Mouse (Mus musculus) C2C12 (cell line): ENCODE measurements around the gene Serpinb3b. TPM values are rescaled to one million over a fixed set of nuclear protein-coding genes. Genes with fewer than 3 reads are reported as not detected.
"Not testable (repeated sequence)": the region's sequence is repeated elsewhere in the genome, so short reads cannot be mapped to it uniquely, and the experiment has no call there.

Experiments
- H3K27me3 ChIP-seq: one replicate; pipeline ENCODE4 v1.6.1; 2011; ENCODE audit not compliant: control insufficient read depth, insufficient read depth, insufficient read length
- H3K36me3 ChIP-seq: one replicate; pipeline ENCODE4 v1.6.1; 2011; ENCODE audit not compliant: control insufficient read depth, insufficient read depth
- H3K4me3 ChIP-seq: one replicate; pipeline ENCODE4 v1.5.1; 2011; ENCODE audit warnings: mild to moderate bottlenecking, control low read depth; ENCODE audit not compliant: poor library complexity, insufficient read depth, severe bottlenecking
- H3K79me2 ChIP-seq: one replicate; pipeline ENCODE4 v1.6.1; 2011; ENCODE audit not compliant: control insufficient read depth, insufficient read depth
- H3K79me3 ChIP-seq: one replicate; pipeline ENCODE4 v1.6.1; 2011; ENCODE audit warnings: low read depth, control low read depth
- H3ac ChIP-seq: one replicate; pipeline ENCODE3; 2011; ENCODE audit warnings: low read depth; ENCODE audit not compliant: control insufficient read depth, insufficient read length
- long read RNA-seq, 2 experiments: library from polyadenylated mRNA; unstranded; transcript quantifications; one replicate each; pipeline ENCODE4 v2.0.0; 2019 to 2020
- polyA plus RNA-seq: library from polyadenylated mRNA; unstranded; fragments of >200 nt; fragmentation: generic; extraction: Trizol; gene quantifications from one replicate; pipeline ENCODE4 v1.2.1, GENCODE M21; 2012; ENCODE audit warnings: missing spikeins

Serpinb3b gene
- not detected for polyA plus RNA-seq
- long read RNA-seq, experiment 1, result 0 reads
- long read RNA-seq, experiment 2, result 0 reads

DNA sequence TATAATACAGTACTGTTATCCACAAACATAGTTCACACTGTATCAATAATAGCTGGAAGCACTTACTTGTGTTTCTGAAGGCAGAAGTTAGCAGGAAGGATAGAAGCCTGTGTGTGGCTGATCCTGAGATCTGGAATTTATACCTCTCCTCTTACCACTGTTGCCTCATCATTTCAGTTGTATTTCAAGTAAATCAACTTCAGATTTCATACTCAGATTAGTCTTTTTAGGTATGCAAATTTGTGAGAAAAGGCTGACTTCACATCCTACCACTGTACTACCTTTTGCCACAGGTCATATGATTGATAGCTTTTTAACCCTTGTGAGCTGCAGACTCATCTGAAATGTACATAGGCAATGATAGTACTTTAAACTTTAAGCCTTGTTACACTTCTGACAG, at the start of gene Serpinb3b, which contains the start of gene Serpinb3c:
Serpinb3b (minus strand) TSS at position 101 of the 400 bp plus-strand sequence.
Serpinb3c (minus strand) TSS at position 111 of the 400 bp plus-strand sequence.
- H3ac ChIP-seq, H3K4me3 ChIP-seq, H3K27me3 ChIP-seq, H3K36me3 ChIP-seq, H3K79me3 ChIP-seq, H3K79me2 ChIP-seq: not testable (repeated sequence)

DNA sequence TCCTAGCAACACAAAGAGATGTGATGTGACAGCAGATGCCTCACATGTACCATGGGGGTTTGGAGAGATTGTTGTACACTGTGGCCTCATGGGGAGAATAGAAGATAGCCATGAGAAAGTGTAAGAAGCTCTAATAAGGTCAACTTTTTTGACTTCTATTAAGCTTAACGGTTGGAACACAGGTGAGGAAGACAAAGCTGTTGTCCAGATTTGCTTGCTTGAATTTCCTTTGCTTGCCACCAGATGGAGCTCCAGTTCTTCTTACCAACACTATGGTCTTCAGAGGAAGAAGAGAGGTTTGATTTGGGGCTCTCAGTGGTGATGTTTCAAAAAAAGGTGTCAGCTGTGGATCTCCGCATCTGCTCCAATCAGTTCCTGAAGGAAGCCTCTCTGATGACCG, 35.0 kb downstream of the Serpinb3b start:
- not testable (repeated sequence) for H3ac ChIP-seq, H3K4me3 ChIP-seq

DNA sequence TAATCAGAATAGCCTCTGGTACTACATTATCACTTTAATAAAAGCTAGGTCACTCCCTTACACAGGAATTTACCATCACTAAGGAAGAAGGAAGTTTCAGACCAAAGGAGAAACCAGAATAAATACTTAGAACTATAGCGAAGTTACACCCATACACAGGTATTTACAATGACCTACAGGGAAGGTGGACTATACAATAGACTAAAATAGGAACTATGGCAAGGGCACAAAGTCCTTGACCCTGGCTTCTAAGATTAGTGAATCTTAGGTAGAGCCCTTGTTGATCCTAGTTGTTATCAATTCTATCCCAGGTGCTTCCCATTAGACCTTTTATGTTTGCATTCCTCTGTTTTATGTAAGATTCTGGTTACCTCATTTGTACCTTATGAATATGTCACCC, 60.9 kb downstream of the Serpinb3b start:
- H3K79me2 ChIP-seq, H3ac ChIP-seq, H3K4me3 ChIP-seq, H3K27me3 ChIP-seq, H3K79me3 ChIP-seq, H3K36me3 ChIP-seq: not testable (repeated sequence)

More for the DNA sequence above, 35.0 kb downstream of the Serpinb3b start:
- not testable (repeated sequence) for H3K79me2 ChIP-seq, H3K27me3 ChIP-seq, H3K79me3 ChIP-seq, H3K36me3 ChIP-seq

- H3K79me2 ChIP-seq, H3K36me3 ChIP-seq, H3K4me3 ChIP-seq, H3ac ChIP-seq, H3K27me3 ChIP-seq, H3K79me3 ChIP-seq: not testable (repeated sequence)
Observed at GRCm38 (mm10) chr1:107127453-107127852, 150.7 kb downstream of the Serpinb3b start.

Other genes with a start within 250 kb of the Serpinb3b start
- gene Serpinb3a, start 226.1 kb downstream of the Serpinb3b start, polyA plus RNA-seq, result not detected
- gene Serpinb3d, start 194.9 kb downstream of the Serpinb3b start, polyA plus RNA-seq, result not detected
- gene Serpinb3c, start within 50 bp of the Serpinb3b start, polyA plus RNA-seq, result not detected
- not detected for gene Serpinb11, start 82.8 kb upstream of the Serpinb3b start, polyA plus RNA-seq
- 0.27 TPM for gene Serpinb7, start 121.3 kb upstream of the Serpinb3b start, polyA plus RNA-seq
- gene Serpinb2, start 233.1 kb upstream of the Serpinb3b start, polyA plus RNA-seq, result 12.6 TPM